Mouse (Mus musculus) brain, embryonic 14.5 days (tissue): ENCODE data around the gene Bcat1.

Experiments used
- CTCF ChIP-seq: fragments of 200-500 bp; IDR thresholded peaks from 2 replicates; pipeline ENCODE4 v1.5.1; 2012; ENCODE audit warnings: inconsistent platforms, mild to moderate bottlenecking, moderate library complexity, borderline replicate concordance; ENCODE audit not compliant: insufficient read depth, insufficient read length; ENCODE audit errors: extremely low read depth
- POLR2A ChIP-seq: fragments of 200-500 bp; IDR thresholded peaks from 2 replicates; pipeline ENCODE4 v1.6.1; 2012; ENCODE audit warnings: mild to moderate bottlenecking, inconsistent platforms, borderline replicate concordance; ENCODE audit not compliant: poor library complexity, insufficient read depth, insufficient read length, severe bottlenecking; ENCODE audit errors: extremely low read depth

GRCm38 (mm10) chr6:145121590-145122420, 45.8 kb upstream of the Bcat1 start:
- TF ChIP-seq POLR2A (no peak), CTCF (no peak)
